ENCODE assay signal across 24 mouse cellular contexts in the genomic region with DNA sequence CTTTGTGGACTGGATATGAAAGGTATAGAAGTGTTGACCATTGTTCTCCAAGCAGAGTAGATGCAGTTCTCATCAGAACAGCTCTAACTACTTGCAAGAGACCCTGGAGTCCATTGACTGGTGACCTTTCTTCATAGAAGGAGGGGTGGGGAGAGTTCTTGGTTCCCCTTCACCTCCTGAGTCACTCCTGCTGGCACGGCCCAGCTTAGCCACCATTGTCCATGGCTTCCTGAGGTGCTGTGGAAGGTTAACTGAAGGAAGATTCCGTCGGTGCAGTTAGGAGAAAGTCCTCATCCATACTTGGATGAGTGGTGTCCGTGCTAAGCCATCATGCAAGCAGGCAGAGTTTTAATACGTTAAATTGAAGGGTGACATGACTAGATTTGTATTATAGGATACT.
"Had no signal": no experiment of that assay in that cellular context is flagged by ENCODE, and none has a peak within 500 bp of the region (broad histone marks: within the 10 kb centered on the region; RNA-seq: fewer than 3 reads in every experiment).

No protein-coding gene starts in this region.

- H3K27ac ChIP-seq: hindbrain, embryonic 13.5 days; hindbrain, embryonic 15.5 days; hindbrain, postnatal 0 days; kidney, embryonic 15.5 days; kidney, postnatal 0 days; limb, embryonic 13.5 days; limb, embryonic 15.5 days; liver, embryonic 12.5 days; liver, embryonic 14.5 days had no signal

- ATAC-seq: forebrain, postnatal 0 days; hindbrain, postnatal 0 days; intestine, embryonic 16.5 days; liver, embryonic 12.5 days had no signal

- H3K4me3 ChIP-seq: heart, embryonic 12.5 days; hindbrain, embryonic 13.5 days; hindbrain, embryonic 15.5 days; kidney, embryonic 15.5 days; limb, embryonic 13.5 days; limb, embryonic 15.5 days; liver, embryonic 12.5 days had no signal

- H3K4me1 ChIP-seq: liver, embryonic 12.5 days had no signal

- H3K36me3 ChIP-seq: heart, embryonic 12.5 days; hindbrain, embryonic 13.5 days; hindbrain, embryonic 15.5 days; limb, embryonic 13.5 days; limb, embryonic 15.5 days; liver, embryonic 12.5 days had no signal

- H3K9me3 ChIP-seq: heart, embryonic 12.5 days; hindbrain, embryonic 13.5 days; hindbrain, embryonic 15.5 days; kidney, embryonic 15.5 days; limb, embryonic 13.5 days; limb, embryonic 15.5 days; liver, embryonic 12.5 days had no signal

- H3K4me2 ChIP-seq: heart, embryonic 12.5 days; hindbrain, embryonic 13.5 days; hindbrain, embryonic 15.5 days; kidney, embryonic 15.5 days; limb, embryonic 13.5 days; limb, embryonic 15.5 days; liver, embryonic 12.5 days had no signal

- H3K9ac ChIP-seq: forebrain, postnatal 0 days; heart, embryonic 12.5 days; hindbrain, embryonic 13.5 days; hindbrain, embryonic 15.5 days; kidney, embryonic 15.5 days; limb, embryonic 13.5 days; limb, embryonic 15.5 days; liver, embryonic 12.5 days; liver, embryonic 14.5 days had no signal

- DNase-seq: forebrain, postnatal 0 days; gastrocnemius, postnatal 14 days; gastrocnemius, postnatal 36 days; heart, adult 18-20 months; heart, postnatal 10 days; heart, postnatal 36 days; kidney, adult 11 months; kidney, adult 2 months; kidney, adult 9 months; kidney, postnatal 14 days; kidney, postnatal 36 days; layer of hippocampus, postnatal 36 days; left cerebral cortex, postnatal 4 days had no signal

- H3K27me3 ChIP-seq: heart, embryonic 12.5 days; hindbrain, embryonic 13.5 days; hindbrain, embryonic 15.5 days; kidney, embryonic 15.5 days; limb, embryonic 13.5 days; limb, embryonic 15.5 days; liver, embryonic 12.5 days had no signal
